16 mouse cellular contexts compared by ENCODE assay signal in the genomic region with DNA sequence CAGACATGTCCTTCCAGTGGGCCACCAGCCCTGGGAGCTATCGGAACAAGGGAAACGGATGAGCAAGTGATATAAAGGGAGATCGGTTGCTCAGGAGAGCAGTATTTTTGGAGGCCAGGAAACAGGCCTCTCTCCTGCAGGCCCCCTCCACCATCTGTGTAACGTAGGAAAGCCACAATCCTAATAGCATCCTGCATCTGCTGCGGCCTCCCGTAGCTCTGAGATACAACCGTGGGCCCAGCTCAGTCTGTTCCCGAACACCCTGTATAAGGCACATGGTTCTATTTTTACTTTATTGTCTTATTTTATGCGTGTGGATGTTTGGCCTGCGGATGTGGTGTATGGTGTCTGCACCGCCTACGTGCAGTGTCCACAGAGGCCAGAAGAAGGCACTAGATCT.
DNase-seq lines count a peak whose midpoint lies in the region; ATAC-seq and TF ChIP-seq lines count a peak whose summit lies in the region.
"Had no signal": no experiment of that assay in that cellular context is flagged by ENCODE, and none has a peak within 500 bp of the region (broad histone marks: within the 10 kb centered on the region; RNA-seq: fewer than 3 reads in every experiment).

No protein-coding gene starts in this region.

- no peak for ATAC-seq in hindbrain, embryonic 13.5 days (ENCODE audit: low FRiP score)
- ATAC-seq in midbrain, postnatal 0 days (ENCODE audit: low FRiP score): no peak
- ATAC-seq in midbrain, embryonic 14.5 days (ENCODE audit: low FRiP score, low TSS enrichment): no peak
- ATAC-seq in limb, embryonic 12.5 days (ENCODE audit: insufficient number of reproducible peaks, insufficient read depth, low FRiP score, low TSS enrichment, low read depth): no peak

- no peak overlapping the region for H3K4me3 ChIP-seq in hindbrain, embryonic 10.5 days
- no peak overlapping the region for H3K4me3 ChIP-seq in hindbrain, embryonic 13.5 days
- no peak overlapping the region for H3K4me3 ChIP-seq in midbrain, postnatal 0 days (ENCODE audit: low read depth, low read length)
- no peak overlapping the region for H3K4me3 ChIP-seq in midbrain, embryonic 14.5 days (replicated peaks; ENCODE audit: low read depth, low read length)
- no peak overlapping the region for H3K4me3 ChIP-seq in embryonic facial prominence, embryonic 10.5 days
- no peak overlapping the region for H3K4me3 ChIP-seq in limb, embryonic 12.5 days (replicated peaks)
- H3K4me3 ChIP-seq: forebrain, embryonic 12.5 days; hindbrain, embryonic 12.5 days; megakaryocyte, embryonic 14.5 days had no signal

- WGBS in hindbrain, embryonic 10.5 days: 95% methylated on average over 12 of the region's 12 CpGs
- 92% methylated on average over 12 of the region's 12 CpGs for WGBS in hindbrain, embryonic 13.5 days
- 95% methylated on average over 12 of the region's 12 CpGs for WGBS in midbrain, postnatal 0 days
- WGBS in midbrain, embryonic 14.5 days: 95% methylated on average over 12 of the region's 12 CpGs
- WGBS in embryonic facial prominence, embryonic 10.5 days: 91% methylated on average over 12 of the region's 12 CpGs
- WGBS in limb, embryonic 12.5 days: 68% methylated on average over 12 of the region's 12 CpGs

- H3K36me3 ChIP-seq in hindbrain, embryonic 10.5 days: no peaks in the 10 kb centered on the region
- H3K36me3 ChIP-seq in hindbrain, embryonic 13.5 days: no peaks in the 10 kb centered on the region
- H3K36me3 ChIP-seq in midbrain, postnatal 0 days (ENCODE audit: insufficient read depth, low read length): no peaks in the 10 kb centered on the region
- no peaks in the 10 kb centered on the region for H3K36me3 ChIP-seq in midbrain, embryonic 14.5 days (ENCODE audit: control insufficient read depth, insufficient read depth, low read length)
- H3K36me3 ChIP-seq in embryonic facial prominence, embryonic 10.5 days (replicated peaks): no peaks in the 10 kb centered on the region
- no peaks in the 10 kb centered on the region for H3K36me3 ChIP-seq in limb, embryonic 12.5 days
- H3K36me3 ChIP-seq: forebrain, embryonic 12.5 days; hindbrain, embryonic 12.5 days had no signal

- peaks cover 48% of the 10 kb centered on the region for H3K4me1 ChIP-seq in hindbrain, embryonic 10.5 days (replicated peaks)
- H3K4me1 ChIP-seq in hindbrain, embryonic 13.5 days (replicated peaks): peaks cover 26% of the 10 kb centered on the region
- no peaks in the 10 kb centered on the region for H3K4me1 ChIP-seq in midbrain, postnatal 0 days (ENCODE audit: insufficient read depth, low read length)
- no peaks in the 10 kb centered on the region for H3K4me1 ChIP-seq in midbrain, embryonic 14.5 days (ENCODE audit: control insufficient read depth, insufficient read depth, low read length)
- peaks cover 71% of the 10 kb centered on the region for H3K4me1 ChIP-seq in embryonic facial prominence, embryonic 10.5 days
- H3K4me1 ChIP-seq in limb, embryonic 12.5 days (replicated peaks): peaks cover 68% of the 10 kb centered on the region

- TF ChIP-seq CTCF in midbrain, postnatal 0 days (IDR thresholded peaks at IDR 0.05): peak; percentile 8; the same call in 1 of the 2 replicates

- peaks cover 8% of the 10 kb centered on the region for H3K27me3 ChIP-seq in hindbrain, embryonic 10.5 days (ENCODE audit: insufficient read depth, poor library complexity, severe bottlenecking)
- peaks cover 14% of the 10 kb centered on the region for H3K27me3 ChIP-seq in hindbrain, embryonic 13.5 days
- no peaks in the 10 kb centered on the region for H3K27me3 ChIP-seq in midbrain, postnatal 0 days (ENCODE audit: insufficient read depth, low read length)
- no peaks in the 10 kb centered on the region for H3K27me3 ChIP-seq in midbrain, embryonic 14.5 days (ENCODE audit: control insufficient read depth, insufficient read depth, low read length)
- 0 out of 2 replicates have a peak, but pooled peaks cover 5% of the 10 kb centered on the region for H3K27me3 ChIP-seq in embryonic facial prominence, embryonic 10.5 days (replicated peaks; ENCODE audit: low read depth, poor library complexity, severe bottlenecking)
- H3K27me3 ChIP-seq in limb, embryonic 12.5 days: no peaks in the 10 kb centered on the region
- H3K27me3 ChIP-seq: forebrain, embryonic 12.5 days; hindbrain, embryonic 12.5 days; megakaryocyte, embryonic 14.5 days had no signal

- no peak overlapping the region for H3K4me2 ChIP-seq in hindbrain, embryonic 13.5 days
- H3K4me2 ChIP-seq in midbrain, postnatal 0 days (ENCODE audit: low read depth, low read length, poor library complexity, severe bottlenecking): no peak overlapping the region
- no peak overlapping the region for H3K4me2 ChIP-seq in midbrain, embryonic 14.5 days (ENCODE audit: low read length)
- no peak overlapping the region for H3K4me2 ChIP-seq in limb, embryonic 12.5 days
- H3K4me2 ChIP-seq: forebrain, embryonic 12.5 days; hindbrain, embryonic 12.5 days; liver, embryonic 11.5 days had no signal

- no peaks in the 10 kb centered on the region for H3K9me3 ChIP-seq in hindbrain, embryonic 10.5 days
- no peaks in the 10 kb centered on the region for H3K9me3 ChIP-seq in hindbrain, embryonic 13.5 days
- H3K9me3 ChIP-seq in midbrain, postnatal 0 days (ENCODE audit: low read length): no peaks in the 10 kb centered on the region
- H3K9me3 ChIP-seq in midbrain, embryonic 14.5 days (ENCODE audit: control insufficient read depth, low read length): no peaks in the 10 kb centered on the region
- H3K9me3 ChIP-seq in embryonic facial prominence, embryonic 10.5 days: no peaks in the 10 kb centered on the region
- no peaks in the 10 kb centered on the region for H3K9me3 ChIP-seq in limb, embryonic 12.5 days
- H3K9me3 ChIP-seq: forebrain, embryonic 12.5 days; hindbrain, embryonic 12.5 days had no signal

- H3K27ac ChIP-seq in hindbrain, embryonic 10.5 days: 0 out of 2 replicates have a peak overlapping the region, but pooled peaks have one; percentile 8
- no peak overlapping the region for H3K27ac ChIP-seq in hindbrain, embryonic 13.5 days
- no peak overlapping the region for H3K27ac ChIP-seq in midbrain, postnatal 0 days (ENCODE audit: low read depth, low read length)
- no peak overlapping the region for H3K27ac ChIP-seq in midbrain, embryonic 14.5 days (replicated peaks; ENCODE audit: low read depth, low read length)
- peak overlapping the region; percentile 70 for H3K27ac ChIP-seq in embryonic facial prominence, embryonic 10.5 days (replicated peaks)
- H3K27ac ChIP-seq in limb, embryonic 12.5 days: peak overlapping the region; percentile 77
- H3K27ac ChIP-seq: forebrain, embryonic 12.5 days; hindbrain, embryonic 12.5 days had no signal

- H3K9ac ChIP-seq in hindbrain, embryonic 13.5 days: no peak overlapping the region
- H3K9ac ChIP-seq in midbrain, postnatal 0 days (replicated peaks; ENCODE audit: low read length, poor library complexity, severe bottlenecking): no peak overlapping the region
- H3K9ac ChIP-seq in midbrain, embryonic 14.5 days (replicated peaks; ENCODE audit: low read length): no peak overlapping the region
- no peak overlapping the region for H3K9ac ChIP-seq in limb, embryonic 12.5 days (replicated peaks)
- H3K9ac ChIP-seq: forebrain, embryonic 12.5 days; hindbrain, embryonic 12.5 days had no signal

- no peak for DNase-seq in hindbrain, embryonic 10.5 days (ENCODE audit: low spot score)
- no peak for DNase-seq in midbrain, postnatal 0 days (ENCODE audit: low spot score)
- DNase-seq in midbrain, embryonic 14.5 days: no peak
- no peak for DNase-seq in embryonic facial prominence, embryonic 10.5 days (ENCODE audit: low spot score)
- no peak for DNase-seq in urinary bladder, postnatal 4 days (ENCODE audit: low spot score in 2 of 2)
- no peak for DNase-seq in cerebellum, adult 9-10 months
- DNase-seq: cerebellum, adult 11-12 months; gastrocnemius, postnatal 14 days; kidney, adult 18-20 months; kidney, postnatal 4 days had no signal

Comparison
In these comparisons a context has a peak if more than half of its experiments do, and no peak if none do; other contexts are left out.
1. H3K27ac ChIP-seq: peak in hindbrain, embryonic 10.5 days (single experiment), embryonic facial prominence, embryonic 10.5 days (single experiment) and limb, embryonic 12.5 days (single experiment); none in hindbrain, embryonic 13.5 days (single experiment), midbrain, postnatal 0 days (single experiment) and midbrain, embryonic 14.5 days (single experiment).